Mouse (Mus musculus) heart, adult 10 weeks (tissue): ENCODE data around the gene Gys2. TPM values are rescaled to one million over a fixed set of nuclear protein-coding genes. Genes with fewer than 3 reads are reported as not detected.

ENCODE experiments used
- polyA plus RNA-seq: library from polyadenylated mRNA; stranded (reverse); fragments of 350-450 nt; fragmentation: Illumina TruSeq; extraction: RNeasy Lipid Tissue Mini Kit (QIAGEN cat#74804); gene quantifications from one replicate; pipeline ENCODE4 v1.2.3, GENCODE M21; 2014; ENCODE audit warnings: low read depth, low replicate concordance

Gys2 gene
- 0.16 TPM for polyA plus RNA-seq

GRCm38 (mm10) chr6:142472801-142473203 lies at the start of gene Gys2:
Gene Gys2 (minus strand): TSS chr6:142473109.

GRCm38 (mm10) chr6:142507785-142508162 lies 34.9 kb upstream of the Gys2 start, which contains the start of gene Ldhb:
Gene Ldhb (minus strand): TSS chr6:142507957.

GRCm38 (mm10) chr6:142412906-142413491 lies 59.9 kb downstream of the Gys2 start, which contains the start of gene Spx:
Gene Spx (plus strand): TSS chr6:142413441.

GRCm38 (mm10) chr6:142387011-142387754 lies 85.7 kb downstream of the Gys2 start, which contains the start of the genes Recql and Golt1b:
Gene Recql (minus strand): TSS chr6:142387087.
Gene Golt1b (plus strand): TSS chr6:142387221.

Other genes starting within 250 kb of the Gys2 start
- not detected for gene Iapp, start 174.7 kb downstream of the Gys2 start, polyA plus RNA-seq
- gene Slco1a5, start 150.1 kb downstream of the Gys2 start, polyA plus RNA-seq, result not detected
- 10.7 TPM for gene Pyroxd1, start 127.5 kb downstream of the Gys2 start, polyA plus RNA-seq
- gene Recql, start 86.0 kb downstream of the Gys2 start, polyA plus RNA-seq, result 8.8 TPM
- 14.0 TPM for gene Golt1b, start 85.9 kb downstream of the Gys2 start, polyA plus RNA-seq
- gene Spx, start 59.7 kb downstream of the Gys2 start, polyA plus RNA-seq, result not detected
- gene Ldhb, start 34.8 kb upstream of the Gys2 start, polyA plus RNA-seq, result 2,854 TPM
- 30.0 TPM for gene Kcnj8, start 98.5 kb upstream of the Gys2 start, polyA plus RNA-seq
- gene Abcc9, start 229.2 kb upstream of the Gys2 start, polyA plus RNA-seq, result 130 TPM